Mouse (Mus musculus): Measurements from ENCODE around the gene Hoxc8.

The Hoxc8 gene

DNA sequence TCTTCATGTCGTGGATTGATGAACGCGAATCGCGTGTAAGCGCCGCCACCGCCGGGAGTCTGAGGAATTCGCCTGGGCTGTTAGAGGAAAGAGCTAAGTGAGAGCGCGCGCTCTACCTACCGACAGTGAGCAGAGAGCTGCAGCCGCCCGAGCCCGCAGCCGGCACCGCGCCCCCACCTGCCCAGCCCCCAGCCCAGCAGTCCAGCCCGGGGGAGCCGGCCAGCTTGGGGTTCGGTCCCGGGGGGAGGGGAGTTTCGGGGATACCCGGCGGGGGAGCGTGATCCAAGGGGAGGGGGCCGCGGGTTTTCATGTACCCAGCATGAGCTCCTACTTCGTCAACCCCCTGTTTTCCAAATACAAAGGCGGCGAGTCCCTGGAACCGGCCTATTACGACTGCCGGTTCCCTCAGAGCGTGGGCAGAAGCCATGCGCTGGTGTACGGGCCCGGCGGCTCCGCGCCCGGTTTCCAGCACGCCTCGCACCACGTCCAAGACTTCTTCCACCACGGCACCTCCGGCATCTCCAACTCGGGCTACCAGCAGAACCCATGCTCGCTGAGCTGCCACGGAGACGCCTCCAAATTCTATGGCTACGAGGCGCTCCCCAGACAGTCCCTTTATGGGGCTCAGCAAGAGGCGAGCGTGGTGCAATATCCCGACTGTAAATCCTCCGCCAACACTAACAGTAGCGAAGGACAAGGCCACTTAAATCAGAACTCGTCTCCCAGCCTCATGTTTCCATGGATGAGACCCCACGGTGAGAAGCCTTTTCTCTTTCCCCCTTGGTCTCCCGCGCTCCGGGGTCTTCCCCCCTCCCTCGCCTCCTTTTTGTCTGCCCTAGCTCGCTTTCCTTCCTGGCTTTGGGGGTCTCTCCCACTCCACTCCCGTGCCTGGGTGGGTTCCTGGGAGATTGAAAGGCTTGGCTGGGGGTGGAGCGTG lies at the start of gene Hoxc8:
Hoxc8 (plus strand) TSS at position 147 of the 937 bp plus-strand sequence.
- no peak for DNase-seq (ENCODE audit: low spot score)

DNA sequence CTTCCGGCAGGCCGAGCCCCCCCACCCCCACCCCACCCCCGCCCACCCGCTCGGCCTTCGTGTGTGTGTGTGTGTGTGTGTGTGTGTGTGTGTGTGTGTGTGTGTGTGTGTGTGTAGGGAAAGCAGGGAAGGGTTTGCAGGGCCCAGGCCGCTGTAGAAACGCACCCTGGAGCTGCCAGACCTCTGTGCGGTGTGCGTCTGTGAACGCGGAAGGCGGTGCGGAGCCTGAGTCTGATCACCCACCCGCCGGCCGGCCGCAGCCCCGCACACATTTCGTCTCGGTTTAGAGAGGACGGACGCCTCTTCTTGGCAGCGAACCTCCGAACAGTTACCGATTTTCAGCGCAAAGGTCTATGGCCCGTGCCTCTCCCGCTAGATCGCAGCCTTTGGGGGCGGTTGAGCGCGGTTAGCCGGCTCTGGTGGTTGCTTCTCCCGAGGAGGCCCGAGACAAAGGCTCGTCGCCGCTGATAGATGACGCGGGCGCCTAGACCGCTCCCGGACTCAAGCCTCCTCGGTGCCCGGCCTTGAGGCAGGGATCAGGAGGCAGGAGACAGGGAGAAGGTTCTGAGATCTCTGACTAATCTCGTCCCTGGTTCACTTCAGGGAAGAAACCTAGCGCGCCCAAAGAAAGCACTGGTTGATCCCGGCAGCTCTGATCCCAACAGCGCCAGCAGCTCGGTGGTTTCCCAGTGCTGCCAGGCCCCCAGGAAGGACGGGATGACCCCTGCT lies 47.5 kb upstream of the Hoxc8 start:
- no peak for DNase-seq (ENCODE audit: low spot score)

DNA sequence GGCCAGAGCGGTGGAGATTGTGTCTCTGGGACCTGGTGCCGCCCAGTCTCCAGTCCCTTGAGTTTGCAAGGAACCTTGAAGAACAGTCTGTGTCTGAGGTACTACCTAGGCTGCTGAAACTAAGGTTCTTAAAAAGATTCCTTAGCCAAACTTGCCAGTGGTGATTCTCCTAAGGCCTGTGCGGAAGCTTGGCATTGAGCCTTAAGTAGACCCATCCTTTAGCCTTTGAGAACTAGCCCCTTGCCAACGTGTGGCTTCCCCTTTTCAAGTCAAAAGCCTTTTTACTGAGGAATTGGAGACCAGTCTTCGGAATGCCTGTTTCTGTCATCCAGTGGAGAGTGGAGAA lies 47.0 kb upstream of the Hoxc8 start:
- no peak for DNase-seq (ENCODE audit: low spot score)

DNA sequence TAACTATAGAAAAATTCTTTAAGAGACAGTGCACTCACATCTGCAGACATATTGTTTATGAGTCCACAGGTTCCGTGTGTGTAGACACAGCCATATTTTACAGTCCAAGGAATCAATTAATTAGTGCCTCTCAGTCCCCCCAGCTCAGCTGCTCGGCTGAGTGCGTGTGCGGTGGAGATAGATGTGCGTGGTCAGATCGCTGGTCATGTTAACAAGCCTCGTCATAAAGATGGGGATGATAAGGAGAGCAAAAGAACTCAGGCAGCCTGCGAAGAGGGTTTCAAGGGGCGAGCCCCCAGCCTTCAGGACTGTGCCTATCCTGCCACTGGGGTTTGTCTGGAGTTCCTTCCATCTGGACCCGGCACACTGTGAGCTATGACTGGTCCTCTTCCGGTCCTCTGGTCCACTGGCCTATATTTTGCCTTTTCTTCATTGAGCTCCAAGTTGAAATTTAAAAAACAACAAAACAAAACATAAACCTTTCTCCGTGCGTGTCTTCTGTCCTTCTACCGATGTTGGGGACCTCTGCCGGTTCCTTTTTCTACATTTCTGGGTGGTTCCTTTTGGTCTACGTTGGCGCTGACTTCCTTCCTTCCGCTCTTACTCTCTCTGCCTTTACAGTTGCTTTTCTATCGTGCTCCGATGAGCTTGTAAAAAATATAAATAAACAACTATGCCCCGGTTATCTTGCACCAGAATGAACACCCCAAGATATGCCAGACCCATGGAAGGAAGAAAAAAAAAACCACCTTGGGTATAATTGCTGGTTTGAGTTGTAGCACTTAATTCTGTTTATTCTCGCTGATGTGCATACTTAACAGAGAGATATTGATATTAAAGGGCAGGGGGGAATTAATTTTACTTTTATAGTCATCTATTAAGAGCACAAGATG lies 45.0 kb upstream of the Hoxc8 start:
- DNase-seq (ENCODE audit: low spot score) = no peak

DNA sequence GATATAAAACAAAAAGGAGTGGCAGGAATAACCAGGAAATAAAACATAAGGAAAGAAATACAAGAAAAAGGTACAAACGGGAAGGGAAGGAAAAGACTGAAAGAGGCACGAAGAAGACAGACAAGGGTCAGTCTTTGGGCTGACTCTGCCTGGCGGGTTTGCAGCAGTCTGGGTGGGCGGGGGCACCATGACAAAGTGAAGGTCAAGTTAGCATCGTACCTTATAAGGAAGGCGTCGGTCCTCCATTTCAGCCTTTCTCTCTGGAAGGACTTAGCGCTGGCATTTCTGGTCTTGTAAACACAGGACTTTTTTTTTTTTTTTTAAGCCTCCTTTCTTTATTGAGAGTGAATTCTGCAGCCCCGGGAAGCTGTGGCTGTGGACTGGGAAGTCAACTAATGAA lies 43.1 kb upstream of the Hoxc8 start:
- DNase-seq (ENCODE audit: low spot score) = no peak

DNA sequence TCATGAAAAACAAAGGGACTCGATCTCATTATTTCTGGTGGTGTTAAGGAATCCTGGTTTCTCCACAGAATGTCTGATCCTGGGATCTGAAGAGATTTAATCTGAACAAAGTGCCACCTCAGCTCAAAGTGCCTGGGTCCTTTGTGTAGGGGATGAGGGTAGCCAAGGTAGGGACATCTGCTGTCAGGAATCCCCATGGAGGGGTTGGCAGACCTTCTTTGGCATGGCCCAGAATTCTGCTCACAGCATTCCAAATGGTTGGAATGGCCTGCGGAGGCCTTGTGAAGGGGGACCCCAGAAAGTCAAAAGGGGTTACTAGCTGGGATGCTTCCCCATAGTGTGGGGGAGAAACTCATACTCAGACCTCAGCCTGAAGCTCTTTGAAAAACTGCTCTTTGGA lies 41.6 kb upstream of the Hoxc8 start:
- no peak for DNase-seq (ENCODE audit: low spot score)

DNA sequence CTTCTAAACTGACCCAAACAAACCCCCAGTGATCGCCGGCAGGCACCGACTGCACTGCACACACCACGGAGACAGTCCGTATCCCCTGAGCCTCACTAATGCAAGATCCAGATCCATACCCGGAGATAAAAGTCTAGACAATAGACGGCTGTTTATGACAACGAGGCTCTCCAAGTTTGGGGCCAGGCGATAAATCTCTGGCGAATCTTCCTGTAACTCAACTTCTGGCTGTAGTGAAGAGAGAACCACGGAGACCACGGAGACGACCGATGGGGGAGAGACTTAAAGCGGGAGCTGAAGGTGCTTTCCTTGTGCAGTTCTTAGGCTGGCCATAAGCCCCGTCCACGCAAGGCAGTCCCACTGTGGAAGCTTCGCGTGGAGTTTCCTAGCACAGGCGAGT lies 40.7 kb upstream of the Hoxc8 start:
- no peak for DNase-seq (ENCODE audit: low spot score)

DNA sequence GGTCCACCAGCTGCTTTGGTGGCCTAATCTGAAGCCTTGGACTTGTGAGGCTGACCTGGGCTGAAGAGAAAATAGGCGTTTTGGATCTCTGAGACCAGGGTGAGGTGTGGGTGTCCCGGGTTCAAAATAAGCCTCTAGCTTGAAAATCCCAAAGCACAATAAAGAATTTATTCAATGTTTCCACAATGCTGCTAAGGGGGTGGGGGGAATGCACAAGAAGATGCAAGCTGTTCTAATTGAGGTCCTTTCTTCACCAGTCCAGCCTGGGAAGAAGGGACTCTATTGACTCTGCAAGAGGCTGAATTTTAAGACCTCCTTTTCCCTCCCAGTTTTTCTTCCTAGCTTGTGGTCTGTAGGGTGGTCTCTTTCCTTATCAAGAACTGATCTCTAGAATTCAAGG lies 39.5 kb upstream of the Hoxc8 start:
- no peak for DNase-seq (ENCODE audit: low spot score)

DNA sequence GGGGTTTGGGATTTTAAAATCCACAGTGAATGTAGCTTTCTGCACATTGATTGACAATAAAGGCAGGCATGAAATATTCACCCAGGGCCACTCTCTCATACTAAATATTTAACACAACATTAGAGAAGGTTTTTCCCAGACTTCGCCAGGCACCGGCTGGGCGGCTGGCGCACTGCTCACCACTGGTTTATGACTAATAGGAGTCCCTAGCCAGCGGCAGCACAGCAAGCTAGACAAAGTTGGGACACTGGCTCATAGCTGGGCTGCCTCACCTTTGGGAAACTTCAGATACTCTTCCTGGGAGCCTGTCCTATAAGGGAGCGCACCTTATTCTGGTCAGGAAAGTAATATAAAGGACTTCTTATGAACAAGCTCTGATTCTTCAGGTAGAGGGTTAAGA lies 36.8 kb upstream of the Hoxc8 start:
- DNase-seq (ENCODE audit: low spot score) = no peak

DNA sequence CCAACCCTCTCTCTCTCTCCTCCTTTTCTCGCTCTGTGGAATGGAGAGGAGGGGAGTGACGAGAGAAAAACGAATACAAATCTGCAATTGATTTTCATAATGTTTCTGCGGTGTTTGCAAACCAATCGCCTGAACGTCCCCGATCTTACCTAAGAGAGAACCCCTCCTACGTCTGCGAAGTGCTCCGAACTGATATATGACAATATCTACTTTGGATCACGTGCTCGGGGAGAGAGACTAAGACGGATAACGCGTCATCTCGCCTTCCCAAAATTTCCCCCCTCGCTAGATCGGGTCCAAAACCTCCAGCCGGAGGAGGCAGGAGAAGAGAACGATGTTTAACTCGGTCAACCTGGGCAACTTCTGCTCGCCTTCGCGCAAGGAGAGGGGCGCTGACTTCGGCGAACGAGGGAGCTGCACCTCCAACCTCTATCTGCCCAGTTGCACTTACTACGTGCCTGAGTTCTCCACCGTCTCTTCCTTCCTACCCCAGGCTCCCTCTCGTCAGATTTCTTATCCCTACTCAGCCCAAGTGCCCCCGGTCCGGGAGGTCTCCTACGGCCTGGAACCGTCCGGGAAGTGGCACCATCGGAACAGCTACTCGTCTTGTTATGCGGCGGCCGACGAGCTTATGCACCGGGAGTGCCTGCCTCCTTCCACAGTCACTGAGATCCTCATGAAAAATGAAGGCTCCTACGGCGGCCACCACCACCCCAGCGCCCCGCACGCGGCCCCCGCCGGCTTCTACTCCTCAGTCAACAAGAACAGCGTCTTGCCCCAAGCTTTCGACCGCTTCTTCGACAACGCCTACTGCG lies 36.0 kb upstream of the Hoxc8 start, which contains the start of gene Hoxc11:
Hoxc11 (plus strand) TSS at position 236 of the 815 bp plus-strand sequence.
- DNase-seq (ENCODE audit: low spot score) = no peak

DNA sequence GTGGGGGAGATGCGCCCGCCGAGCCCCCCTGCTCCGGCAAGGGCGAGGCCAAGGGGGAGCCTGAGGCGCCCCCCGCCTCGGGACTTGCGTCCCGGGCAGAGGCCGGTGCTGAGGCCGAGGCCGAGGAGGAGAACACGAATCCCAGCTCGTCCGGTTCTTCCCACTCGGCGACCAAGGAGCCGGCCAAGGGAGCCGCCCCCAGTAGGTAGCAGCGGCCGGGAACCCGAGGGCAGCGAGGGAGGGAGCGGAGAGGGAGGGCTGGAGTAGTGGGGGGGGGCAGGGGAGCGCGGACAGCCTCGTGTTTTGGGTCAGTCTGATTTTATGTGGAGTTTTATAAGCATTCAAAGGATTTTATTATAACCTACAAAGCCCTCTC lies 35.4 kb upstream of the Hoxc8 start:
- no peak for DNase-seq (ENCODE audit: low spot score)

DNA sequence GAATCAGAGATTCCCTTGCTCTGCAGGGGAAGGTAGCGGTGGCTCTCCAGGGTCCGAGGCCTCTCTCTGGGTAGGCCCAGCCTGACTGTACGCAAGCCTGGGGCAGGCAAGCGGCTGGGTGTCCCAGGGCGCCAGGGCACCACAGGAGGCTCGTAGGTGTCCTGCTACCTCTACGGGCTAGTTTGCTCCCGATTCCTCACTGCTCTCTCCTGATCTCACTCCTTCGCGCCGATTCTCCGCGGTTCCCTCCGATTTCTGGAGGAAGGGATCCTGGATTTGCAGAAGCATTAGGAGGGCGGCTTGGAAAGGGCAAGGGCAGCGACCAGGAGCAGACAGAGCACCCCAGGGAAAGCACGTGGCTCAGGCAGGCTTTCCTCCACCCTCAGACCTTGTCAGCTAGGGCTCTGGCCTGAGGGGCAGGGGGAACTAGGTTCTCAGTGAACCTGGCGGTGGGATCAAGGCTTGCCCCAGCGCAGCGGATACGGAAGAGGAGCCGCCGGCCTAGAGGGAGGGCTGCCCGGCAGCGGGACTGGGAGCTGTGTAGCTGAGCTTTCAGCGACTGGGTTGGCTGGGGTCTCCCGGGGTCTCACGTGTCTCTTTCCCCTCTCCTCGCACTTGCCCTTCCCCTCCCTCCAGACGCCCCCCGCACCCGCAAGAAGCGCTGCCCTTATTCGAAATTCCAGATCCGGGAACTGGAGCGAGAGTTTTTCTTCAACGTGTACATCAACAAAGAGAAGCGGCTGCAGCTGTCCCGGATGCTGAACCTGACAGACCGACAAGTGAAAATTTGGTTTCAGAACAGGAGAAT lies 34.4 kb upstream of the Hoxc8 start:
- DNase-seq (ENCODE audit: low spot score) = no peak

DNA sequence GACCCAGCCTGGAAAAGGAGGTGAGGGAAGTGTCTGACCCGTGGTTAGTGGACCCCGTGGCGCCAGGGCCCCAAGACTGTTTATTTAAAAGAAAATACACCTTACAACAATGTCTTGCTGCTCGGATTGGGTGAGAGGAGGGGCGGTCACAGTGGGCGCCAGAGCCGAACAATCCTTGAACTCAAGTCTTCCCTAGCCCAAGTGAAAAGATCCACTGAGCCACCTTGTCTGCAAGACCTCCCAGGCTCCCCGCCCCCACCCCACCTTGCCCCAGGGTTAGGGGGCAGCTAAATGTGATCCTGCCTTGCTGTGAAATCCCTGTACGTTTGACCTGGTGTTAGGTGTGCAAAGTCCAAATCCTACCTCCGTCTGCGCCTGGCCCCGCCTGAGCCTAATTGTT lies 33.5 kb upstream of the Hoxc8 start:
- DNase-seq (ENCODE audit: low spot score) = no peak

DNA sequence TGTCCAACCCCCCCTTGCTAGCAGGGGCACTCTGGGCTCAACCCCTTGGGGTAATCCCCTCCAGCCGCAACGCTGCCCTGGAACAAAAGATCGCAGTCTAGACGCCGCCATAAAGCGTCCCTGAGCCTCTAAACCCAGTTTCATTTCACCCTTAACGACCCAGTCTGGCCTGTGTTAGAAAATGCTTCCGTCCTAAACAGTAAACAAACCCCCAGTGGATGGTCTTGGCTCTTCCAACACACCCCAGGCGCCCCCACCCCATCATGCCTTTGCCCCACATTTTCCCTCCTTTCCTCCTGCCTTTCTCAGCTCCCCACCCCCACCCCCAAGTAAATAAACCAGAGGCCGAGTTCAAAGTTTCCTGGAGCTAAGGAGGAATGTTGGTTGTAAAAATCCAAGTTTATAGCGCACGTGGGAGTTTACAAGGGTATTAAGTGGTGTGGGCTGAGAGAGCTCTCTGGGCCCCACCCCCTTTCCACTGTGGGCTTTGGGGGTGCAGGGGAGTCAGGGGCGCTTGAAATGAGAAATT lies 30.7 kb upstream of the Hoxc8 start:
- DNase-seq (ENCODE audit: low spot score) = no peak

DNA sequence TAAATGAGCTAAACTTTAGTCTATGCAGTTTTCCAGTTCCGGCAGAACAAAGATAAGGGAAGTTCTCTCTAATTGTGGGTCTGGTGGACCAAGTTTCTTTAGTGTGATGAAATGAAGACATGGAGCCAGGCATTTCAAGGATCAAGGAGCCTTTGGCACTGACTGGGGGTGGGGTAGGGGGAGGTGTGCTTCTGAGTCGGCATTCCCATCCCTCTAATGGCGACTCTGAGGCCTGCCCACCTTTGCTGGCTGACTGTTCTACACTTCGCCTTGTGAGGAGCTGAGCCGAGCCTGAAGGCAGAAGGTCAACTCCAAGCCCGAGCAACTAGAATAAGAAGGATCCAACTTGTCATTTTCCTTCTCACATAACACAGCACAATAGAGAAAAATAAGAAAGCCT lies 28.7 kb upstream of the Hoxc8 start:
- DNase-seq (ENCODE audit: low spot score) = no peak

DNA sequence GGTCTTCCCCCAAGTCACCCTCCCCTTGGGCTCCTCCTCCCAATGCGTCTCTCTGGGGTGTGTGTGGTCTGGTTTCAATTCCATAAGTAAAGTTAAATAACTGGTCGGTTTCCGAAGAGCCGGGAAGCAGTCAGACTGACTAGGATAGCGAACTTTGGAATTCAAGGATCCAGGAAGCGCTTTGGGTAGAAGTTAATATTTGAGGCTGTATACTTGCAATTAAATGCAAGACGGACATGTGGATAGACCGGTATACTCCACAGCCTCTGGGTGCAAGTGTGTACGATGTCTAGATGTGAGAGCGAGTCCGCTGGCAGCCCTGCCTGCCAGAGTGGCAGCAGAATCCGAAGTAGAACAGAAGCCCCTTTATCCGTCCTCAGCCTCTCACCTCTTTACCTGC lies 27.9 kb upstream of the Hoxc8 start:
- DNase-seq (ENCODE audit: low spot score) = no peak

DNA sequence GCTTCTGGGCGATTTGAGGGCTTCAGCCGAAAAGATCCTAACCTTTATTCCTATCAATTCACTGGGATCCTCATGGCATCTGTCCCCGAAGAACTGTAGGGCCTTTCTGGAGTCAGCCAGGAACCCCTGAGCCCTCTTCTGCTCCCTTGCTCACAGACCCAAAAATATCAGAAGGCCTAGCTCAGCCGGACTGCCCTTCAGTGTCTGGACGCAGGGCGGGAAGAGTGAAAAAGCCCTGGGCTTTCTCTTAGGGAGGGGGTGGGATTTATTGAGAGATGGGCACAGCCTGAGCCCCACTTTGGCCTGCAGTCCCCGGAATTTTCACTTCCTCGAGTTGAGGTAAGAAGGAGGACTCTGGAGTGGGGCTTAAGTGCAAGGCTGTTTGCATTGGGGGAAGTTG lies 27.1 kb upstream of the Hoxc8 start:
- no peak for DNase-seq (ENCODE audit: low spot score)

DNA sequence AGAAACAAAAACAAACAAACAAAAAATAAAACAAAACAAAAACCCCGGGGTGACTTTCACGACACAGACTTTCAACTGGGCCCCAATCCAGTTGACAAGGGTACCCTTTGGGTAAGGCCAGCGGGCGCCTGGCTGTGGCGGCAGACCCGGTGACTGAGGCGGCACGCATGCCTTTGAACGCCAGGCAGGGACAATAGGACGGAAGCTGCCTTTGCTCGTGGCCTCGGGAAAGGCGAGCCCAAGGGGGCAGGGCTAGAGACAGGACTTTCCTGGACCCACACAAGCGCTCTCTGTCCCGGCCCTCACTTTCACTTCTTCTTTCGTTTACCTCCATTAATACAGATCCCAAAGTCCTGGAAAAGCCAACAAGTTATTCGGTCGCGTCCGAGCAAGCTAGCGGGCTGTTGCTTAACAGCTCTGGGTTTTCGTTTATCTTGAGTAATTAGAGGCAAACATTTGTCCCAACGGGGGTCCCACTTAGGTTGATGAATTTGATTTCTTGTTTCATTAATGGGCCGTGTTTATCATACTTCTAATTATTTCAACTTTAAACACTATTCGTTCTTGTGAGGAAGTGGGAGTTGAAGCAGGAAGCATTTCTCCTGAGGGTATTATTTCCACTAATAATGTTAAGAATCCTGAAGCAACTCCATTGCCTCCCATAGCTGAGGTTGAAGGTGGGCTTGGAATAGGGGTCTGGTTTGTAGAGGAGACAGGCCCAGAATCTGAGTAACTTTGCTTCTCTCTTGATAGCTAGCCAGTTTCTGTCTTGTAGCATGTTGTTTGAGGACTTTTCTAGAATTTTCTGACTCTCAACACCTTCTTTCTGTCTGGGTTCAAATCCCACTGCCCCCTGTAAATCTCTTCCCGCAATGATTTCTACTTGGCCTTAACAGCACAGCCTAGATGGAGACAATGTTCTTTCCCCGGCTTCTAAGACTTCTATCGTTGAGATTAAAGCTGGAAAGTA lies 26.5 kb upstream of the Hoxc8 start:
- no peak for DNase-seq (ENCODE audit: low spot score)
